Mouse (Mus musculus) G1E (cell line): ENCODE results near the gene Cd93. TPM values are rescaled to one million over a fixed set of nuclear protein-coding genes. Genes with fewer than 3 reads are reported as not detected.

ENCODE experiments used
- ATAC-seq: 2 replicates; pipeline ENCODE4 v1.8.0; 2016; ENCODE audit warnings: mild to moderate bottlenecking; ENCODE audit not compliant: insufficient number of reproducible peaks, poor library complexity, low FRiP score, severe bottlenecking; ENCODE audit errors: extremely low read depth
- DNase-seq: peaks from one replicate; pipeline ENCODE4 v3.0.0; 2012; ENCODE audit warnings: low spot score
- H3K27me3 ChIP-seq: 2 replicates; pipeline ENCODE4 v1.6.1; 2012; ENCODE audit warnings: mild to moderate bottlenecking, low read length, inconsistent platforms; ENCODE audit not compliant: insufficient read depth
- H3K36me3 ChIP-seq: replicated peaks from 2 replicates; pipeline ENCODE3; 2012; ENCODE audit warnings: mild to moderate bottlenecking, inconsistent platforms
- H3K4me1 ChIP-seq: 2 replicates; pipeline ENCODE4 v1.6.1; 2012; ENCODE audit warnings: low read depth, low read length, inconsistent platforms, mixed read lengths; ENCODE audit not compliant: insufficient read depth
- H3K4me3 ChIP-seq: 2 replicates; pipeline ENCODE4 v1.5.1; 2012; ENCODE audit warnings: low read depth, mild to moderate bottlenecking, inconsistent platforms, low read length, moderate library complexity, mixed read lengths
- H3K9me3 ChIP-seq: replicated peaks from 2 replicates; pipeline ENCODE4 v1.6.1; 2012; ENCODE audit warnings: inconsistent platforms
- CTCF ChIP-seq: IDR thresholded peaks from 2 replicates; pipeline ENCODE4 v1.5.1; 2012; ENCODE audit warnings: low read depth, low read length, inconsistent platforms, mixed read lengths
- GATA1 ChIP-seq: IDR thresholded peaks from 2 replicates; pipeline ENCODE4 v1.6.1; 2012; ENCODE audit warnings: borderline replicate concordance, low read length, inconsistent platforms, mixed read lengths
- GATA2 ChIP-seq: IDR thresholded peaks from 2 replicates; pipeline ENCODE4 v1.6.1; 2012; ENCODE audit warnings: low read depth, low read length, inconsistent platforms, borderline replicate concordance
- POLR2AphosphoS5 ChIP-seq: IDR thresholded peaks from 2 replicates; pipeline ENCODE4 v1.6.1; 2012; ENCODE audit warnings: low read depth, low read length, inconsistent platforms; ENCODE audit not compliant: insufficient replicate concordance
- TAL1 ChIP-seq: conservative IDR thresholded peaks from 2 replicates; pipeline ENCODE4 v1.6.1; 2012; ENCODE audit warnings: low read depth, low read length, inconsistent platforms, mixed read lengths
- polyA plus RNA-seq: library from polyadenylated mRNA; stranded (reverse); fragments of >175 nt; gene quantifications from 2 replicates; pipeline ENCODE4 v1.2.3, GENCODE M21; 2012
- total RNA-seq, 2 experiments: library from RNA; stranded (forward) in 1 of 2; stranded (reverse) in 1 of 2; fragments of 200-1000 nt in 1 of 2; fragments of >200 nt in 1 of 2; fragmentation: Nextera tagmentation in 1 of 2; gene quantifications; 2 replicates each; pipeline ENCODE4 v1.2.3; 2014 to 2017

Cd93 gene
- total and polyA plus RNA-seq, 3 experiments, result 0.01 to 0.11 TPM; not detected in 1

- DNase-seq (no peak), ATAC-seq (no peak)
- peaks cover 50% of the 10 kb centered on the region for H3K9me3 ChIP-seq
- no peak for TF ChIP-seq GATA2
- no peak for TF ChIP-seq CTCF
- no peak for TF ChIP-seq POLR2AphosphoS5
- no peak for TF ChIP-seq GATA1
- TF ChIP-seq TAL1, result no peak
- H3K4me3 ChIP-seq, result no peak overlapping the region
- no peaks in the 10 kb centered on the region for H3K4me1 ChIP-seq
- no peaks in the 10 kb centered on the region for H3K36me3 ChIP-seq
- no peaks in the 10 kb centered on the region for H3K27me3 ChIP-seq
Measured at GRCm38 (mm10) chr2:148393149-148393548, 50.2 kb downstream of the Cd93 start.

GRCm38 (mm10) chr2:148387652-148388581 lies 55.4 kb downstream of the Cd93 start:
- ATAC-seq (no peak), DNase-seq (no peak)
- Histone ChIP-seq H3K4me1 (no peaks in the 10 kb centered on the region), H3K9me3 (peaks cover 38% of the 10 kb centered on the region), H3K36me3 (no peaks in the 10 kb centered on the region), H3K4me3 (no peak overlapping the region), H3K27me3 (no peaks in the 10 kb centered on the region)
- TF ChIP-seq CTCF (no peak), GATA1 (no peak), GATA2 (no peak), TAL1 (no peak), POLR2AphosphoS5 (no peak)

GRCm38 (mm10) chr2:148386927-148387326 lies 56.4 kb downstream of the Cd93 start:
- H3K27me3 ChIP-seq, result no peaks in the 10 kb centered on the region
- H3K9me3 ChIP-seq, result peaks cover 34% of the 10 kb centered on the region
- DNase-seq (no peak), ATAC-seq (no peak)
- no peak overlapping the region for H3K4me3 ChIP-seq
- H3K36me3 ChIP-seq, result no peaks in the 10 kb centered on the region
- H3K4me1 ChIP-seq, result no peaks in the 10 kb centered on the region
- no peak for TF ChIP-seq GATA1
- no peak for TF ChIP-seq TAL1
- no peak for TF ChIP-seq POLR2AphosphoS5
- no peak for TF ChIP-seq GATA2
- no peak for TF ChIP-seq CTCF

Other genes with a start within 250 kb of the Cd93 start
- not detected in 2 replicates for gene Sstr4, start 48.2 kb downstream of the Cd93 start, total RNA-seq (2014; fragmentation: Nextera tagmentation)
- not detected in 2 replicates for gene Sstr4, start 48.2 kb downstream of the Cd93 start, total RNA-seq (2017)
- gene Sstr4, start 48.2 kb downstream of the Cd93 start, polyA plus RNA-seq, result not detected in 2 replicates
- not detected in 2 replicates for gene Thbd, start 35.4 kb downstream of the Cd93 start, total RNA-seq (2014; fragmentation: Nextera tagmentation)
- gene Thbd, start 35.4 kb downstream of the Cd93 start, total RNA-seq (2017), result not detected in 2 replicates
- not detected in 2 replicates for gene Thbd, start 35.4 kb downstream of the Cd93 start, polyA plus RNA-seq
- 22.5 and 43.9 TPM in 2 replicates for gene Nxt1, start 229.0 kb upstream of the Cd93 start, total RNA-seq (2014; fragmentation: Nextera tagmentation)
- 49.3 and 64.6 TPM in 2 replicates for gene Nxt1, start 229.0 kb upstream of the Cd93 start, total RNA-seq (2017)
- gene Nxt1, start 229.0 kb upstream of the Cd93 start, polyA plus RNA-seq, result 29.5 and 33.0 TPM in 2 replicates
- 20.9 and 28.4 TPM in 2 replicates for gene Gzf1, start 237.5 kb upstream of the Cd93 start, total RNA-seq (2014; fragmentation: Nextera tagmentation)
- 24.7 and 27.8 TPM in 2 replicates for gene Gzf1, start 237.5 kb upstream of the Cd93 start, total RNA-seq (2017)
- 12.0 and 18.8 TPM in 2 replicates for gene Gzf1, start 237.5 kb upstream of the Cd93 start, polyA plus RNA-seq